Mouse (Mus musculus) hematopoietic stem cell, adult 5-6 weeks (primary cell): ENCODE data around the gene Prss48. TPM values are rescaled to one million over a fixed set of nuclear protein-coding genes. Genes with fewer than 3 reads are reported as not detected.

Experiments used
- ATAC-seq, 2 experiments: fragments of 125-278 bp in 1 of 2; replicated peaks in 1 of 2; 2 replicates each; pipeline ENCODE4 v1.8.0; 2016 to 2017; ENCODE audit warnings: inconsistent platforms in 2 of 2, mild to moderate bottlenecking in 2 of 2, moderate number of reproducible peaks in 2 of 2, low read depth in 1 of 2, moderate TSS enrichment in 1 of 2; ENCODE audit not compliant: low FRiP score in 2 of 2, poor library complexity in 2 of 2, severe bottlenecking in 2 of 2, insufficient read depth in 1 of 2, low TSS enrichment in 1 of 2
- total RNA-seq: library from RNA; stranded (forward); fragments of 172-1452, 232-1000 nt; gene quantifications from 2 replicates; pipeline ENCODE4 v1.2.3, GENCODE M21; 2017

Prss48 gene
- total RNA-seq, result not detected in 2 replicates

- no peak for ATAC-seq
Observed at GRCm38 (mm10) chr3:86002423-86002822, at the start of gene Prss48. Gene Prss48 (minus strand): TSS chr3:86002491.

DNA sequence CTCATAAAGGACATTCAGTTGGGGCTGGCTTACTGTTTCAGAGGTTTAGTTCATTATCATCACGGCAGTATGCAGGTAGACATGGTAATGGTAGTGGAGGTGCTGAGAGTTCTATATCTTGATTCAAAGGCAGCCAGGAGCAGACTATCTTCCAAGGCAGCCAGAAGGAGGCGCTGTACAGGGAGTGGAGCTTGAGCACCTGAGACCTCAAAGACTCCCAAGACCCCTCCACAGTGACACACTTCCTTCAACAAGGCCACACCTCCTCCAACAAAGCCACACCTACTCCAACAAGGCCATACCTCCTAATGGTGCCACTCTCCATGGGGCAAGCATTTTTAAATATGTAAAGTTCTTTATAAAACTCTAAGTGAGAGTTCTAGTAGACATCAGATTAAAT lies 46.8 kb upstream of the Prss48 start:
- no peak for ATAC-seq

DNA sequence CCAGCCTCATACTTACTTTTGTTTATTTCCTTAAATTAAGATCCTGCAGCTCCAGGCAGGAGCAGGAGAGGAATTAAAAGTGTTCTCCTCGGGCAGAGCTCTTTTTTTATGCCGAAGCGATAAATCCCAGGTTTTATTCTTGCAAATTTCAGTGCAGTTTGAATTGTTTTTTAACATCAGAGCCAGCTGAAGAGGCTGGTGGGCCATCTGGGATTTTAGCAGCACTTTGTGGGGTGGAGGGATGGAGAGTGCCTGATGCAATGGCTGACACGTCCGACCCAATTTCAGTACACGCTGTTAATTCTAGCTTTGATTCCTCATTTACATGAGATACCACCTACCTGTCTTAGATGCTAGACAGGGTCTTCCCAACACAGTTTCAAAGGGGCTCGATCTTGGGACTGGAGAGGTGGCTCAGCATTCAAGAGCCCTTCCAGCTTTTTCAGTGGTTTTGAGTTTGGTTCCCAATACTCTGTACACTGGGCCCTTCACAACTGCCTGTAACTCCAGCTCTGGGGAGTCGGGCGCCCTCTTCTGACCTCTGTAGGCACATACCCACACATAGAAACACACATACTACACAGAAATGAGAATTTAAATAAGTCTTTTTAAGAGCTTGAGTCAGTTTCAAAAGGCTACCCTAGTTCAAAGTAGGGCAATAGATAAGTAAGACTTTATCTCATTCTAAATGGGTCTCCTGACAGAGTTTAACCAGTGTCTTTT lies 45.6 kb upstream of the Prss48 start:
- ATAC-seq, result no peak

- no peak for ATAC-seq
Observed at GRCm38 (mm10) chr3:86040286-86041201, 38.3 kb upstream of the Prss48 start.

DNA sequence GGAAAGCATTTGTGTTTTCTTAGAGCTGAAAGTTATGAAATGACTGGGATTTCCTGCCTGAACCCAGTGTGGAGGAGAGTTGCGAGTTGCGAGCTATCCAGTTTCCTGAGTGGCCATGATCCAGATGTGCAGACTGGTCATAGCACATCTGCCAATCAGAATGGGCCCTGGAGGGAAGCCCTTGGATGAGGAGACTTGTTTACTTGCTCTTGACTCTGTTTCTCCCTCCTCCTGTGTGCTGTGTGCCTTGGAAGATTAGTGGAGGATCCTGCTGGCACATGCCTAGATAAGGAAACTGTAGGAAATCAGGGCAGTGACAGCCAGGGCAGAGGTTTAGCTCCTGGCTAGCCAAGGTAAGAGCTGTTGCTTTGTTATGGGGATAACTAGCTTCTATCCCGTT lies 36.4 kb upstream of the Prss48 start:
- no peak for ATAC-seq

DNA sequence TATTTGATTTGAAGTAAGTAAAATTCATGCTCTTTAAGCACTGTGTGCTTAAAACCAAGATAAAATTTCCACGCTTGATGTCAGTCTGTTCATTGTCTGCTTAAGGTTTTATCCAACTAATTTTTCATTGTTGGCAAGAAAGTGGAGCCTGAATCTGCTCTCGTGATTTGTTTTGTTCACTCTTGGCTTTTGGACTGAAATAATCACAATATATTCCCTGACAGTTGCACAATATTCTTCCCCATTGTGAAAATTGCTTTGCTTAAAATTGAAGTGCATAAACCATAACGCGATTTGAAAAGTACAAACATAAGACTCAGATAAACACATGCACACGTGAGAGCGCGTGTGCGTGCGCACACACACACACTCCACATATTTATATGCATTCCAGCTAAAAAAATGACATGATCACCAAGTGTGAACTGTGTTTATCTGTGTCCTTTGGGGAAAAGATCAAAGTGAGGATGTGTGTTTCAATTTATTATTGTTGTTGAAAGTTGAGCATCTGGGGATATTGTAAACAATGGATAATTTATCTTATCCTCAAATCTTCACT lies 35.7 kb upstream of the Prss48 start:
- ATAC-seq, result no peak

- ATAC-seq, result no peak
Observed at GRCm38 (mm10) chr3:86033455-86034090, 31.3 kb upstream of the Prss48 start.

GRCm38 (mm10) chr3:86030566-86030965 lies 28.3 kb upstream of the Prss48 start:
- ATAC-seq, result no peak

GRCm38 (mm10) chr3:86028658-86029375 lies 26.5 kb upstream of the Prss48 start:
- no peak for ATAC-seq

- ATAC-seq, result no peak
Observed at GRCm38 (mm10) chr3:86025341-86026137, 23.2 kb upstream of the Prss48 start.

DNA sequence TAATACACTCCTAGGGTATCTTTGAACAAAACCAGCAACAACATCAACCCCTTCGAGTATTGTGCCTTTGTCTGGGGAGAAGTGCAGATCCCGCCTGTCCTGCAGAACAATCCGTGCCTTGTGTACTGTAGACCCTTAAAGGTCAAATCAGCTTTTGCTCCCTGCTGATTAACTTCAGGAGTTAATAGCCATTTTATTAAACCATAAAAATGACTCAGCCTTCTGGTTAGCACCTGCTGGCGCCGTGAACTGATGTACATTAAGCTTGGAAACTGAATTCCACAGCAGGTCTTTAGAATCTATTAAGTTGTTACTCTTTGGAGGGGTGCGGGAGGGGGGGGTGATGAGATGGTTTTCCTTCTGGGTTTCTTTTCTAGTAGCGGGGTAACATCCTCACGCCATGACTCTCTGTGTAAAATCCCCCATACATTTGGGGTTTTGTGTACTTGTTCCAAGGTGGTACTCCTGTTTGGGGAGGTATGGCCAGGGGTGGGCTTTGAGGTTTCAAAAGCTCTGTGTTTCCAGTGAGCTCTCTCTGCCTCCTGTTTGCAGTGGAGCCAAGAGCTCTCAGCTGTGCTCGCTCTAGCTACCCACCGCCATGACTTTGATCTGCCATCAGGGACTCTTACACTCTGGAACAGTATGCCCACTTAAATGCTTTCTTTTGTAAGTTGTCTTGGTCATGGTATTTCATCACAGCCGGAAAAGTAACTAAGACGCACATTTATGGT lies 21.9 kb upstream of the Prss48 start:
- no peak for ATAC-seq

GRCm38 (mm10) chr3:86021651-86022050 lies 19.4 kb upstream of the Prss48 start:
- ATAC-seq, result no peak

DNA sequence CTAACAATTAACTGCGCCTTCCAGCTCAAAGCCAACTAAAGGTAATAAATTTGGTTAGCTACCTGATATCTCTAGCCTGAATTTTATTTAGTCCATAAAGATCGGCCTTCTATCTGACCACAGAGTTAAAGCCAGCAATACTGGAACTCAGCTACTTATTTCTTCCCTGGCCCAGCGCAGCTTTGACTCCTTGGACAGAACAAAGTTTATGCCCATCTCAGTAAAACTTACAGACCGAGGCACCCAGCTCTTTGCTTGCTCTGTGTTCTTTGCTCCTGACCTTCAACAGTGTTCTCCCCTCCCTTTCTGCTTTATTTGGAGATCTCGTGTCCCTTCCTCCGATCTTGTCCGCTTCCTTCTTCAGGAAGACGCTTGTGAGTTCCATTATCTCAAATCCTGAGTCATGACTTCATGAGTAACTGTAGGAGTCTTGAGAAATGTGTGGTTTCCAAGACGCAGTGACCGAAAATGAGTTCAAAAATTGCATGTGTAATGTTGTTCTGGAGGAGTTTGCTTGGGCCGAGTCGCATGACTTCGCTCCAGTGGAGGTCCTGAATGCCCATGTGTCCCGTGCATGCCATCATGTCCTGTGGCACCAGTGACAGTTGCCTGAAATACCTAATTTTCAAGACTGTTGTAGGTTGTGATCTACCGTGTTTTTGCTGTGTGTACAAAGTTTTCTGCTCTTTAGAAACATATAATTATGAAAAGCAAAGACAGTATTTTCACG lies 18.8 kb upstream of the Prss48 start:
- ATAC-seq, result no peak

DNA sequence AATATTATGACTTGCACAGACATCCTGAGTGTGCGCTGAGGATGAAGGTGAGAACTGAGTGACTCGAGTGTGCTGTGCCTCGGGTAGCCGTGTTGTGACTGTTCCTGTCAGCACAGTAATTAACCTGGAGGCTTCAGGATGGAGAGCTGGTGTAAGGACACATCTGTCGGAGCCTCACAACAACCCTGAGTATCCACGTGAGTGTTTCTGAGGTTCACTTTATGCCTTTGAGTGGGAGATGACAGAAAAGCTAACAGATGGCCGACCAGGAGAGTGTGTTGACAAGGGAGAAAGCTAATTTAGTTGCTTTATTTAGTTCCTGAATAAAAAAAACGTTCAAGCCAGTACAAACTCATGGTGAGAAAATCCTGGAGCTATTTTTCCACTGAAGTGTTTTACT lies 15.2 kb upstream of the Prss48 start:
- ATAC-seq, result no peak

- no peak for ATAC-seq
Observed at GRCm38 (mm10) chr3:86016965-86017364, 14.7 kb upstream of the Prss48 start.
